In the genomic region with DNA sequence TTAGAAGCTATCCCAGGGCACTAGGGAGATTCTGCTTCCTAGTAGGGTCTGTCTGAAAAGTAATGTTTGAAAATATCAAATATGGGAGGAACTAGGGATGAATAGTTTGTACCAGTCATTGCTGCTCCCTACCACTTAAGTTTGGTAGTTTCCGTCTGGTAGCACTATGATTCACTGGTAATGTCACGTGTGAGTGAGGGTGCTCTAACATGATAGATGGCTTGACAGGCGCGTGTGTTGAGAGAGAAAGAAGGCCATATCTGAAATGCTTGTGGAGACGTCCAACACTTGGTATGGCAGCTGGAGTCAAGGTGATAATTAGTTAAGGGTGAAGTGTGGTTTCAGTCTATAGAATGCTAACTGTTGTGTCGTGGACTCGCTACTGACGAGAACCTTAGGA, we compare ENCODE assay signal across 8 mouse cellular contexts. TPM values are rescaled to one million over a fixed set of nuclear protein-coding genes. Genes with fewer than 3 reads are reported as not detected.
A peak's percentile ranks its signal among the peaks of the same experiment; 100 is the strongest.
DNase-seq lines count a peak whose midpoint lies in the region; ATAC-seq lines count a peak whose summit lies in the region.

No protein-coding gene starts in this region.

- peaks cover 11% of the 10 kb centered on the region for H3K36me3 ChIP-seq in heart, embryonic 13.5 days
- H3K36me3 ChIP-seq in hindbrain, embryonic 14.5 days (replicated peaks; ENCODE audit: control insufficient read depth, insufficient read depth), result no peaks in the 10 kb centered on the region
- no peaks in the 10 kb centered on the region for H3K36me3 ChIP-seq in midbrain, embryonic 11.5 days (ENCODE audit: control insufficient read depth, insufficient read depth, low read length)

- WGBS in heart, embryonic 13.5 days, result 52% methylated on average over 8 of the region's 8 CpGs
- WGBS in hindbrain, embryonic 14.5 days, result 79% methylated on average over 8 of the region's 8 CpGs
- 85% methylated on average over 8 of the region's 8 CpGs for WGBS in midbrain, embryonic 11.5 days

- no peaks in the 10 kb centered on the region for H3K27me3 ChIP-seq in heart, embryonic 13.5 days (replicated peaks)
- no peaks in the 10 kb centered on the region for H3K27me3 ChIP-seq in hindbrain, embryonic 14.5 days (ENCODE audit: control insufficient read depth, insufficient read depth, low read length)
- H3K27me3 ChIP-seq in midbrain, embryonic 11.5 days (ENCODE audit: control insufficient read depth, insufficient read depth, low read length), result no peaks in the 10 kb centered on the region

- DNase-seq in heart, postnatal 4 days, result no peak
- peak; percentile 52 for DNase-seq in brain, adult 2 months (ENCODE audit: low read depth, low spot score)
- no peak for DNase-seq in hindbrain, embryonic 14.5 days (ENCODE audit: low spot score)
- DNase-seq in midbrain, embryonic 11.5 days (ENCODE audit: low spot score, missing footprints), result no peak
- no peak for DNase-seq in cerebellum, postnatal 4 days (ENCODE audit: low spot score in 2 of 2)
- no peak for DNase-seq in frontal cortex, postnatal 10 days (ENCODE audit: low spot score in 2 of 2)
- no peak for DNase-seq in gastrocnemius, postnatal 10 days

- no peaks in the 10 kb centered on the region for H3K9me3 ChIP-seq in heart, embryonic 13.5 days
- no peaks in the 10 kb centered on the region for H3K9me3 ChIP-seq in hindbrain, embryonic 14.5 days (ENCODE audit: control insufficient read depth, low read length)
- H3K9me3 ChIP-seq in midbrain, embryonic 11.5 days (ENCODE audit: control insufficient read depth, low read length), result no peaks in the 10 kb centered on the region

- ATAC-seq in heart, embryonic 13.5 days (ENCODE audit: extremely low read depth, insufficient number of reproducible peaks, low FRiP score, low TSS enrichment), result no peak
- ATAC-seq in hindbrain, embryonic 14.5 days (ENCODE audit: low FRiP score), result no peak
- no peak for ATAC-seq in midbrain, embryonic 11.5 days (ENCODE audit: low FRiP score)

- H3K9ac ChIP-seq in heart, embryonic 13.5 days, result peak overlapping the region; percentile 93
- peak overlapping the region; percentile 80 for H3K9ac ChIP-seq in hindbrain, embryonic 14.5 days
- no peak overlapping the region for H3K9ac ChIP-seq in midbrain, embryonic 11.5 days (ENCODE audit: low read length)

- H3K4me3 ChIP-seq in heart, embryonic 13.5 days, result peak overlapping the region; percentile 86
- H3K4me3 ChIP-seq in hindbrain, embryonic 14.5 days (replicated peaks; ENCODE audit: low read length), result peak overlapping the region; percentile 85; the same call in 1 of the 2 replicates
- H3K4me3 ChIP-seq in midbrain, embryonic 11.5 days (ENCODE audit: low read depth, low read length), result no peak overlapping the region

- H3K4me1 ChIP-seq in heart, embryonic 13.5 days, result peaks cover 37% of the 10 kb centered on the region
- H3K4me1 ChIP-seq in hindbrain, embryonic 14.5 days (replicated peaks; ENCODE audit: control insufficient read depth, insufficient read depth, low read length), result peaks cover 40% of the 10 kb centered on the region
- peaks cover 16% of the 10 kb centered on the region for H3K4me1 ChIP-seq in midbrain, embryonic 11.5 days (ENCODE audit: control insufficient read depth, insufficient read depth, low read length)

- H3K27ac ChIP-seq in heart, embryonic 13.5 days (replicated peaks), result no peak overlapping the region
- H3K27ac ChIP-seq in hindbrain, embryonic 14.5 days, result no peak overlapping the region
- no peak overlapping the region for H3K27ac ChIP-seq in midbrain, embryonic 11.5 days (ENCODE audit: low read depth, low read length)

- peak overlapping the region; percentile 95 for H3K4me2 ChIP-seq in heart, embryonic 13.5 days
- H3K4me2 ChIP-seq in hindbrain, embryonic 14.5 days (replicated peaks), result peak overlapping the region; percentile 94
- H3K4me2 ChIP-seq in midbrain, embryonic 11.5 days, result peak overlapping the region; percentile 92; the same call in 1 of the 2 replicates

RNA-seq across cellular contexts. Expression of a gene that starts 1.2 kb away (rescaled TPM):
- 14.1 and 15.1 TPM in 2 replicates for polyA plus RNA-seq in heart, embryonic 13.5 days (2015; fragmentation: Nextera tagmentation; extraction: Ambion mirVana)
- total RNA-seq in heart, postnatal 4 days (2021), result 10 to 100 TPM; 25.4 to 29.1 TPM
- 26.8 and 28.8 TPM in 2 replicates for polyA plus RNA-seq in hindbrain, embryonic 14.5 days (2014; fragmentation: Nextera tagmentation; extraction: Ambion mirVana)
- 21.0 and 22.3 TPM in 2 replicates for polyA plus RNA-seq in midbrain, embryonic 11.5 days (2014; fragmentation: Nextera tagmentation; extraction: Ambion mirVana)
- 10 to 100 TPM; 16.5 to 22.5 TPM for total RNA-seq in gastrocnemius, postnatal 10 days (2021)
